Mouse (Mus musculus): ENCODE results near the gene Thg1l. TPM values are rescaled to one million over a fixed set of nuclear protein-coding genes. Genes with fewer than 3 reads are reported as not detected.

The Thg1l gene
- polyA plus RNA-seq, 1 experiment from 2014 or later: 13.5 TPM

Other genes with a start within 250 kb of the Thg1l start
- gene Clint1, start 103.4 kb downstream of the Thg1l start, polyA plus RNA-seq (2016; fragmentation: Nextera tagmentation; extraction: Ambion mirVana): 59.1 and 62.2 TPM in 2 replicates
- 8.0 and 8.7 TPM in 2 replicates for gene Lsm11, start 10.6 kb downstream of the Thg1l start, polyA plus RNA-seq (2016; fragmentation: Nextera tagmentation; extraction: Ambion mirVana)
- 0.14 TPM in 1 of 2 replicates, not detected in the other for gene Sox30, start 24.8 kb upstream of the Thg1l start, polyA plus RNA-seq (2016; fragmentation: Nextera tagmentation; extraction: Ambion mirVana)
- 2.6 and 4.0 TPM in 2 replicates for gene Gm12166, start 96.8 kb upstream of the Thg1l start, polyA plus RNA-seq (2016; fragmentation: Nextera tagmentation; extraction: Ambion mirVana)
- 12.9 and 14.0 TPM in 2 replicates for gene Adam19, start 100.5 kb upstream of the Thg1l start, polyA plus RNA-seq (2016; fragmentation: Nextera tagmentation; extraction: Ambion mirVana)
- gene Nipal4, start 211.0 kb upstream of the Thg1l start, polyA plus RNA-seq (2016; fragmentation: Nextera tagmentation; extraction: Ambion mirVana): 0.65 and 0.66 TPM in 2 replicates